Mouse (Mus musculus): Measurements from ENCODE around the gene P3h3. TPM values are rescaled to one million over a fixed set of nuclear protein-coding genes. Genes with fewer than 3 reads are reported as not detected.

P3h3 gene
- total RNA-seq, 2 experiments from 2014 or later, result 7.5 to 7.9 TPM

Other genes starting within 250 kb of the P3h3 start
- gene C1s2, start 221.7 kb downstream of the P3h3 start, total RNA-seq (2021), result under 1 TPM; 0.32 to 0.56 TPM
- gene Lpcat3, start 194.7 kb downstream of the P3h3 start, total RNA-seq (2021), result 10 to 100 TPM; 16.3 to 18.3 TPM
- 10 to 100 TPM; 51.9 to 53.8 TPM for gene Emg1, start 145.6 kb downstream of the P3h3 start, total RNA-seq (2021)
- gene Phb2, start 145.4 kb downstream of the P3h3 start, total RNA-seq (2021), result 100 to 1,000 TPM; 140 to 161 TPM
- 1 to 10 TPM in 1 of 2 experiments, under 1 TPM in 1; 0.64 to 2.5 TPM for gene Ptpn6, start 119.0 kb downstream of the P3h3 start, total RNA-seq (2021)
- gene Grcc10, start 116.4 kb downstream of the P3h3 start, total RNA-seq (2021), result 100 to 1,000 TPM; 150 to 160 TPM
- gene Gm45234, start 101.7 kb downstream of the P3h3 start, total RNA-seq (2021), result under 1 TPM in 1 of 2 experiments, not detected in 1; 0.08 TPM
- gene Atn1, start 101.2 kb downstream of the P3h3 start, total RNA-seq (2021), result 10 to 100 TPM; 38.3 to 40.7 TPM
- gene Eno2, start 88.1 kb downstream of the P3h3 start, total RNA-seq (2021), result 1 to 10 TPM; 1.4 to 1.8 TPM
- gene Lrrc23, start 78.0 kb downstream of the P3h3 start, total RNA-seq (2021), result under 1 TPM in 1 of 2 experiments, not detected in 1; 0.18 TPM
- 1 to 10 TPM; 2.3 to 2.5 TPM for gene Spsb2, start 49.1 kb downstream of the P3h3 start, total RNA-seq (2021)
- 1,000 to 10,000 TPM; 2,608 to 3,105 TPM for gene Tpi1, start 43.5 kb downstream of the P3h3 start, total RNA-seq (2021)
- 10 to 100 TPM; 41.7 to 43.2 TPM for gene Usp5, start 28.3 kb downstream of the P3h3 start, total RNA-seq (2021)
- gene Cdca3, start 28.2 kb downstream of the P3h3 start, total RNA-seq (2021), result 1 to 10 TPM; 1.5 to 1.8 TPM
- 1 to 10 TPM; 1.2 to 1.6 TPM for gene Gnb3, start 17.5 kb downstream of the P3h3 start, total RNA-seq (2021)
- gene Gpr162, start 6.2 kb upstream of the P3h3 start, total RNA-seq (2021), result under 1 TPM; 0.12 to 0.23 TPM
- 1 to 10 TPM in 1 of 2 experiments, not detected in 1; 2.8 TPM for gene Cd4, start 30.5 kb upstream of the P3h3 start, total RNA-seq (2021)
- under 1 TPM in 1 of 2 experiments, not detected in 1; 0.25 TPM for gene Lag3, start 54.0 kb upstream of the P3h3 start, total RNA-seq (2021)
- gene Ptms, start 62.4 kb upstream of the P3h3 start, total RNA-seq (2021), result 100 to 1,000 TPM; 101 to 129 TPM
- gene Mlf2, start 73.6 kb upstream of the P3h3 start, total RNA-seq (2021), result 100 to 1,000 TPM; 201 to 209 TPM
- gene Cops7a, start 107.8 kb upstream of the P3h3 start, total RNA-seq (2021), result 100 to 1,000 TPM in 1 of 2 experiments, 10 to 100 TPM in 1; 98.3 to 107 TPM
- gene Pianp, start 138.9 kb upstream of the P3h3 start, total RNA-seq (2021), result 1 to 10 TPM in 1 of 2 experiments, under 1 TPM in 1; 0.10 to 1.3 TPM
- 10 to 100 TPM; 20.3 to 22.8 TPM for gene Zfp384, start 151.4 kb upstream of the P3h3 start, total RNA-seq (2021)
- gene Ing4, start 182.0 kb upstream of the P3h3 start, total RNA-seq (2021), result 10 to 100 TPM; 26.4 to 31.1 TPM
- gene Acrbp, start 191.9 kb upstream of the P3h3 start, total RNA-seq (2021), result 1 to 10 TPM; 2.5 to 2.7 TPM
- not detected for gene Lpar5, start 210.2 kb upstream of the P3h3 start, total RNA-seq (2021)
- 10 to 100 TPM; 67.6 to 72.2 TPM for gene Chd4, start 238.2 kb upstream of the P3h3 start, total RNA-seq (2021)